Mouse (Mus musculus) megakaryocyte, embryonic 14.5 days (primary cell): ENCODE measurements at regions not wholly inside any gene's neighbourhood (a gene's known extent, or its start where the extent isn't known, plus 50 kb on each side); places are given as distances from the start of the nearest gene placed in this dataset.

Experiments used
- FLI1 ChIP-seq: IDR thresholded peaks from 2 replicates; pipeline ENCODE4 v1.6.1; 2012; ENCODE audit warnings: low read length, inconsistent platforms, mixed read lengths
- GATA1 ChIP-seq: IDR thresholded peaks from 3 replicates; pipeline ENCODE4 v1.6.1; 2012; ENCODE audit warnings: mixed read lengths, low read length, inconsistent platforms, borderline replicate concordance

- TF ChIP-seq GATA1 (no peak), FLI1 (no peak)
Measured at GRCm38 (mm10) chr1:73259525-73260098, 243.9 kb upstream of the Tnp1 start.
